Mouse (Mus musculus): ENCODE measurements around the gene Rpl14.
A peak's percentile ranks its signal among the peaks of the same experiment; 100 is the strongest.

Gene Rpl14

GRCm38 (mm10) chr9:120575748-120576661 lies 4.8 kb downstream of the Rpl14 start:
- no peak for DNase-seq

- DNase-seq: no peak
Observed at GRCm38 (mm10) chr9:120576662-120577013, 5.4 kb downstream of the Rpl14 start.

- peak; percentile 83 for DNase-seq
Observed at GRCm38 (mm10) chr9:120577133-120577651, 5.9 kb downstream of the Rpl14 start.

GRCm38 (mm10) chr9:120577706-120578405 lies 6.6 kb downstream of the Rpl14 start:
- no peak for DNase-seq

- DNase-seq: no peak
Observed at GRCm38 (mm10) chr9:120578701-120579100, 7.5 kb downstream of the Rpl14 start.

- DNase-seq: no peak
Observed at GRCm38 (mm10) chr9:120579808-120580207, 8.6 kb downstream of the Rpl14 start.

GRCm38 (mm10) chr9:120581941-120582618 lies 10.8 kb downstream of the Rpl14 start:
- peak; percentile 63 for DNase-seq

- DNase-seq: peak; percentile 89
Observed at GRCm38 (mm10) chr9:120582619-120583308, 11.5 kb downstream of the Rpl14 start.

GRCm38 (mm10) chr9:120583314-120583713 lies 12.1 kb downstream of the Rpl14 start:
- DNase-seq: no peak

- peak; percentile 77 for DNase-seq
Observed at GRCm38 (mm10) chr9:120586546-120586945, 15.3 kb downstream of the Rpl14 start.

GRCm38 (mm10) chr9:120591490-120591889 lies 20.2 kb downstream of the Rpl14 start:
- DNase-seq: peak; percentile 84

- DNase-seq: no peak
Observed at GRCm38 (mm10) chr9:120593383-120594101, 22.3 kb downstream of the Rpl14 start.

GRCm38 (mm10) chr9:120594839-120595238 lies 23.6 kb downstream of the Rpl14 start:
- DNase-seq: no peak

GRCm38 (mm10) chr9:120595306-120595705 lies 24.1 kb downstream of the Rpl14 start:
- DNase-seq: no peak

- peak; percentile 84 for DNase-seq
Observed at GRCm38 (mm10) chr9:120601488-120602171, 30.4 kb downstream of the Rpl14 start.

GRCm38 (mm10) chr9:120602172-120602838 lies 31.1 kb downstream of the Rpl14 start:
- DNase-seq: no peak

- DNase-seq: peak; percentile 92
Observed at GRCm38 (mm10) chr9:120602839-120603511, 31.7 kb downstream of the Rpl14 start.

GRCm38 (mm10) chr9:120603512-120603908 lies 32.3 kb downstream of the Rpl14 start:
- no peak for DNase-seq

- no peak for DNase-seq
Observed at GRCm38 (mm10) chr9:120603956-120604355, 32.7 kb downstream of the Rpl14 start.

GRCm38 (mm10) chr9:120611055-120611454 lies 39.8 kb downstream of the Rpl14 start:
- no peak for DNase-seq
